Mouse (Mus musculus) lung, postnatal 0 days (tissue): Measurements from ENCODE around the gene Cntn4.

Source experiments
- CTCF ChIP-seq: IDR thresholded peaks from 2 replicates; pipeline ENCODE4 v1.5.1; 2016; ENCODE audit warnings: antibody characterized with exemption, mild to moderate bottlenecking
- EP300 ChIP-seq: IDR thresholded peaks from 2 replicates; pipeline ENCODE4 v1.6.1; 2016; ENCODE audit warnings: antibody characterized with exemption, mild to moderate bottlenecking, control low read depth

- no peak for TF ChIP-seq CTCF
- TF ChIP-seq EP300, result no peak
Measured at GRCm38 (mm10) chr6:106351389-106351788, 673.9 kb downstream of the Cntn4 start.
